ENCODE assay signal across 8 mouse cellular contexts in genomic region chr9:99242035-99242434, GRCm38 (mm10). TPM values are rescaled to one million over a fixed set of nuclear protein-coding genes. Genes with fewer than 3 reads are reported as not detected.
A peak's percentile ranks its signal among the peaks of the same experiment; 100 is the strongest.
DNase-seq lines count a peak whose midpoint lies in the region; ATAC-seq lines count a peak whose summit lies in the region.

No protein-coding gene starts in this region.

- peak; percentile 64 for DNase-seq in forebrain, embryonic 10.5 days (ENCODE audit: extremely low spot score, low spot score)
- DNase-seq in c-Kit-positive CD71-positive TER-119-positive erythroid progenitor cells, embryonic 14.5 days (ENCODE audit: low spot score), result peak; percentile 78
- DNase-seq in frontal cortex, postnatal 25 days (ENCODE audit: low spot score in 2 of 2), result peak; percentile 32 to 52
- peak; percentile 45 to 52 for DNase-seq in left cerebral cortex, postnatal 36 days (ENCODE audit: low spot score in 2 of 2)
- DNase-seq in spleen, postnatal 14 days (ENCODE audit: low spot score in 2 of 2), result peak; percentile 17 to 38

- H3K36me3 ChIP-seq in forebrain, embryonic 10.5 days (replicated peaks), result peaks cover 7% of the 10 kb centered on the region; the same call in 1 of the 2 replicates
- H3K36me3 ChIP-seq in forebrain, embryonic 16.5 days (ENCODE audit: control insufficient read depth, insufficient read depth), result no peaks in the 10 kb centered on the region
- H3K36me3 ChIP-seq in intestine, embryonic 15.5 days, result no peaks in the 10 kb centered on the region
- H3K36me3 ChIP-seq in midbrain, embryonic 13.5 days, result peaks cover 4% of the 10 kb centered on the region; the same call in 1 of the 2 replicates

- no peak overlapping the region for H3K9ac ChIP-seq in forebrain, embryonic 16.5 days (replicated peaks; ENCODE audit: low read depth, low read length)
- H3K9ac ChIP-seq in intestine, embryonic 15.5 days, result no peak overlapping the region
- H3K9ac ChIP-seq in midbrain, embryonic 13.5 days (replicated peaks), result no peak overlapping the region

- H3K27me3 ChIP-seq in forebrain, embryonic 10.5 days (ENCODE audit: poor library complexity, severe bottlenecking), result peaks cover 7% of the 10 kb centered on the region; the same call in 1 of the 2 replicates
- no peaks in the 10 kb centered on the region for H3K27me3 ChIP-seq in forebrain, embryonic 16.5 days (replicated peaks; ENCODE audit: control insufficient read depth, insufficient read depth, low read length)
- H3K27me3 ChIP-seq in intestine, embryonic 15.5 days (replicated peaks), result no peaks in the 10 kb centered on the region
- no peaks in the 10 kb centered on the region for H3K27me3 ChIP-seq in midbrain, embryonic 13.5 days

- intact Hi-C loops in left cerebral cortex, postnatal 36 days (cut with DNase I), result loop anchor here (1.0 to 5.0 kb wide), 2 partner anchors 178 to 205 kb away; no protein-coding TSS in a partner anchor

- no peak overlapping the region for H3K4me2 ChIP-seq in forebrain, embryonic 16.5 days (ENCODE audit: low read length)
- peak overlapping the region; percentile 69; the same call in 1 of the 2 replicates for H3K4me2 ChIP-seq in intestine, embryonic 15.5 days (replicated peaks)
- H3K4me2 ChIP-seq in midbrain, embryonic 13.5 days (replicated peaks), result peak overlapping the region; percentile 73; the same call in 1 of the 2 replicates

- no peak for ATAC-seq in forebrain, embryonic 16.5 days
- ATAC-seq in intestine, embryonic 15.5 days, result no peak
- 0 out of 2 replicates have a peak, but pooled peaks have one; percentile 22 for ATAC-seq in midbrain, embryonic 13.5 days

- H3K4me1 ChIP-seq in forebrain, embryonic 10.5 days, result peaks cover 15% of the 10 kb centered on the region
- H3K4me1 ChIP-seq in forebrain, embryonic 16.5 days (replicated peaks; ENCODE audit: control insufficient read depth, insufficient read depth, low read length), result peaks cover 13% of the 10 kb centered on the region
- no peaks in the 10 kb centered on the region; the same call in 1 of the 2 replicates for H3K4me1 ChIP-seq in intestine, embryonic 15.5 days (replicated peaks)
- peaks cover 24% of the 10 kb centered on the region for H3K4me1 ChIP-seq in midbrain, embryonic 13.5 days (replicated peaks)

- H3K9me3 ChIP-seq in forebrain, embryonic 10.5 days, result no peaks in the 10 kb centered on the region
- no peaks in the 10 kb centered on the region for H3K9me3 ChIP-seq in forebrain, embryonic 16.5 days (ENCODE audit: control insufficient read depth, low read length)
- H3K9me3 ChIP-seq in intestine, embryonic 15.5 days, result no peaks in the 10 kb centered on the region
- no peaks in the 10 kb centered on the region for H3K9me3 ChIP-seq in midbrain, embryonic 13.5 days

- peak overlapping the region; percentile 92; the same call in 1 of the 2 replicates for H3K4me3 ChIP-seq in forebrain, embryonic 10.5 days
- H3K4me3 ChIP-seq in forebrain, embryonic 16.5 days (replicated peaks; ENCODE audit: low read length), result no peak overlapping the region
- H3K4me3 ChIP-seq in intestine, embryonic 15.5 days (replicated peaks), result no peak overlapping the region
- no peak overlapping the region; the same call in 1 of the 2 replicates for H3K4me3 ChIP-seq in midbrain, embryonic 13.5 days (replicated peaks)

- H3K27ac ChIP-seq in forebrain, embryonic 10.5 days, result no peak overlapping the region
- no peak overlapping the region for H3K27ac ChIP-seq in forebrain, embryonic 16.5 days (ENCODE audit: low read length)
- no peak overlapping the region for H3K27ac ChIP-seq in intestine, embryonic 15.5 days
- no peak overlapping the region for H3K27ac ChIP-seq in midbrain, embryonic 13.5 days

- 5% methylated on average over 7 of the region's 7 CpGs for WGBS in forebrain, embryonic 10.5 days
- WGBS in forebrain, embryonic 16.5 days, result 2% methylated on average over 7 of the region's 7 CpGs
- 3% methylated on average over 7 of the region's 7 CpGs for WGBS in intestine, embryonic 15.5 days
- WGBS in midbrain, embryonic 13.5 days, result 4% methylated on average over 7 of the region's 7 CpGs

RNA-seq across cellular contexts. Expression of gene Cep70, which starts 1.1 kb away (rescaled TPM):
- polyA plus RNA-seq in forebrain, embryonic 10.5 days (2016; fragmentation: Nextera tagmentation; extraction: Ambion mirVana), result 39.3 and 40.3 TPM in 2 replicates
- 81.5 and 84.4 TPM in 2 replicates for polyA plus RNA-seq in forebrain, embryonic 16.5 days (2015; fragmentation: Nextera tagmentation; extraction: Ambion mirVana)
- polyA plus RNA-seq in intestine, embryonic 15.5 days (2015; fragmentation: Nextera tagmentation; extraction: Ambion mirVana), result 25.6 and 29.0 TPM in 2 replicates
- 10 to 100 TPM; 15.1 to 31.5 TPM for total RNA-seq in left cerebral cortex, postnatal 36 days (2021)
- 79.4 and 80.2 TPM in 2 replicates for polyA plus RNA-seq in midbrain, embryonic 13.5 days (2015; fragmentation: Nextera tagmentation; extraction: Ambion mirVana)

RNA-seq across cellular contexts. Expression of gene Faiml, which starts 5.0 kb away (rescaled TPM):
- not detected in 2 replicates for polyA plus RNA-seq in forebrain, embryonic 10.5 days (2016; fragmentation: Nextera tagmentation; extraction: Ambion mirVana)
- not detected in 2 replicates for polyA plus RNA-seq in forebrain, embryonic 16.5 days (2015; fragmentation: Nextera tagmentation; extraction: Ambion mirVana)
- not detected in 2 replicates for polyA plus RNA-seq in intestine, embryonic 15.5 days (2015; fragmentation: Nextera tagmentation; extraction: Ambion mirVana)
- total RNA-seq in left cerebral cortex, postnatal 36 days (2021), result not detected
- not detected in 2 replicates for polyA plus RNA-seq in midbrain, embryonic 13.5 days (2015; fragmentation: Nextera tagmentation; extraction: Ambion mirVana)

Comparison
In these comparisons a context has a peak if more than half of its experiments do, and no peak if none do; other contexts are left out.
1. DNase-seq: peak in every context shown above with its lines; median percentile 78 in c-Kit-positive CD71-positive TER-119-positive erythroid progenitor cells, embryonic 14.5 days; 64 in forebrain, embryonic 10.5 days; 48 in left cerebral cortex, postnatal 36 days; 42 in frontal cortex, postnatal 25 days; 28 in spleen, postnatal 14 days.